Mouse (Mus musculus) heart, adult 2 months (tissue): ENCODE measurements around the gene Alkal2. TPM values are rescaled to one million over a fixed set of nuclear protein-coding genes. Genes with fewer than 3 reads are reported as not detected.

ENCODE experiments used
- DNase-seq, 2 experiments: peaks; one replicate each; pipeline ENCODE4 v3.0.0; 2021
- H3K27ac ChIP-seq: fragments of 200-600 bp; 2 replicates; pipeline ENCODE4 v1.8.1; 2022
- H3K27me3 ChIP-seq: fragments of 200-500 bp; 2 replicates; pipeline ENCODE4 v1.6.1; 2012; ENCODE audit warnings: mild to moderate bottlenecking, low read length, inconsistent platforms, mixed read lengths; ENCODE audit not compliant: control insufficient read depth, insufficient read depth
- H3K36me3 ChIP-seq: fragments of 200-500 bp; 2 replicates; pipeline ENCODE4 v1.6.1; 2012; ENCODE audit warnings: low read length, inconsistent platforms; ENCODE audit not compliant: control insufficient read depth, insufficient read depth
- H3K4me1 ChIP-seq: fragments of 200-500 bp; 2 replicates; pipeline ENCODE4 v1.6.1; 2011; ENCODE audit warnings: low read length; ENCODE audit not compliant: control insufficient read depth, insufficient read depth
- H3K4me3 ChIP-seq: fragments of 200-600 bp; 2 replicates; pipeline ENCODE4 v1.8.1; 2022
- H3K79me2 ChIP-seq: fragments of 200-500 bp; replicated peaks from 2 replicates; pipeline ENCODE4 v1.6.1; 2012; ENCODE audit warnings: mild to moderate bottlenecking, inconsistent platforms, low read length, moderate library complexity, mixed read lengths; ENCODE audit not compliant: control insufficient read depth, insufficient read depth
- H3K9ac ChIP-seq: fragments of 200-500 bp; 2 replicates; pipeline ENCODE4 v1.6.1; 2012; ENCODE audit warnings: low read depth, mild to moderate bottlenecking, control low read depth, inconsistent platforms, low read length, mixed read lengths
- CTCF ChIP-seq: fragments of 200-600 bp; IDR thresholded peaks from 2 replicates; pipeline ENCODE4 v1.8.1; 2022; ENCODE audit warnings: antibody characterized with exemption, mild to moderate bottlenecking, moderate library complexity
- EP300 ChIP-seq: fragments of 200-500 bp; IDR thresholded peaks from 2 replicates; pipeline ENCODE4 v1.6.1; 2011; ENCODE audit warnings: low read depth, low read length, control low read depth; ENCODE audit not compliant: insufficient read depth
- POLR2A ChIP-seq: fragments of 200-500 bp; IDR thresholded peaks from 2 replicates; pipeline ENCODE4 v1.6.1; 2011; ENCODE audit warnings: mild to moderate bottlenecking, low read depth, low read length, control low read depth; ENCODE audit not compliant: insufficient read depth
- WGBS: fragments of 180-500 bp; shearing (Covaris S2); methylation state at CpG from one replicate; pipeline ENCODE4 v1.1.7; 2018; 5-methylcytosine and 5-hydroxymethylcytosine counted together
- intact Hi-C: fragments of 180-260 bp; cut with DNase I; formaldehyde crosslinking; loops from one replicate; pipeline ENCODE4 v1.15.1; 2025
- polyA plus RNA-seq: library from polyadenylated mRNA; depleted of rRNA; stranded (reverse); fragments of >200 nt; gene quantifications from 2 replicates; pipeline ENCODE4 v1.2.3, GENCODE M21; 2012
- total RNA-seq, 2 experiments: library from RNA; stranded (reverse); gene quantifications; 2 replicates each; pipeline ENCODE4 v1.2.3; 2021

Alkal2 gene
- total and polyA plus RNA-seq, 3 experiments = 0.70 to 1.8 (median 0.73) TPM

DNA sequence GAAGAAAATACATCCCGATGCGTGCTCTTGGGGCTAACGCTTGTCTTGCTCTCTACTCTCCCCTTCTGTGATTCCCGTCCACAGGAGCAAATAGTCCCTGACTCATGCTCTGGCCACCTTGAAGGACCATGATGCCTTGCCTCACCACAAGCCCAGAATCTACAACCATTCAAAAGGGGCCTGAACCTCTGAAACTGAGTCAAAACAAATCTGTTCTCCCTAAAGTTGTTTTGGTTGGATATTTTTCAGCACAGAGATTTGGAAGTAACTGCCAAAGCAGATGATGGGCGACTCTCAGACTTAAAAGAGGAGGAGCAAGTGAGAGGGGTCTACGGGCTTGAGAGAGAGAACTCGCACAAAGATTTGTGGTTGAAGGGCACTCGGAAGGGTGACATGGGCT, 26.7 kb downstream of the Alkal2 start:
- Histone ChIP-seq H3K4me3 (peak overlapping the region; percentile 96), H3K27me3 (no peaks in the 10 kb centered on the region), H3K4me1 (peaks cover 1% of the 10 kb centered on the region; the same call in 1 of the 2 replicates), H3K9ac (peak overlapping the region; percentile 72), H3K36me3 (no peaks in the 10 kb centered on the region; the same call in 1 of the 2 replicates), H3K79me2 (no peaks in the 10 kb centered on the region), H3K27ac (peak overlapping the region; percentile 69)
- 13% methylated on average over 8 of the region's 8 CpGs for WGBS
- intact Hi-C loops = loop anchor here (10.0 kb wide), 1 partner anchor 444 kb away; the partner anchor contains the start of gene Dld
- DNase-seq = no peak
- TF ChIP-seq EP300 (no peak), CTCF (no peak), POLR2A (no peak)

DNA sequence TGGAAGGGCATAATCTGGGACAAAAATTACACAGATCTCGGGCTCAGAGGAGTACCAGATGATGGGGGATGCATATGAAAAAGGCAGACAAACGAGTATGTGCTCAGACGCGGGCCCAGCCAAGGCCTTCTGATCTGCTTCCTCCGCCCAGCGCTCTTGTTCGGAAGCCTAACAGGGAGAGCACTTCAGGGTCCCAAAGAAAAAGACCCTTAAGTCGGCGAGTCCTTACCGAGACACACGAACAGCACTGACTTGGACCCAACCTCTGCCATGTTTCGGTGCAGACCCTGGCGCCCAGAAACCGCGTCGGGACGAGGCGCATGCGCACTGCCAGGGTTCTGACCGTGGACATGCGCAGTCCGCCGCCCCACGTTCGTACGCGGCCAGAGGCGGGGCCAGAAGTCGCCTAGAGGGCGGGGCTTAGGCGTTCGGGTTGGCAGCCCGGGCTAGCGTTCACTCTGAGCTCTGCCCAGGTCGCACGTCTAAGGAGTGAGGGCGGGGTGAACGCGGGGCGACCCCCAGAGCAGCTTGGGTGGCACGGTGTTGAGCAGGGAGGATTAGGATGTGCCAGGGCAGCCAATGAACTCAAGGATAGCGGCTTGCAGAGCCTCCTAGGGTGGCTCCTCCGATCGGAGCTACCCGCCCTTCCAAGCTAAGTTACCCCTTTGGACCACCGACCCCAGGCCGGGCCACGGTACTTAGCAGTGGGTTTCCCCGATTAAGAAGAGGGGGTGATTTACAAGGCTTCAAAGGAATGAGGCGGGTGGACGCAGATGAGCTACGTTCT, 27.3 kb downstream of the Alkal2 start, which contains the start of the genes Acp1 and Sh3yl1:
Gene Acp1 (minus strand): TSS at position 329 of the 787 bp plus-strand sequence.
Gene Sh3yl1 (plus strand): TSS at position 408 of the 787 bp plus-strand sequence.
- H3K79me2 ChIP-seq = no peaks in the 10 kb centered on the region
- H3K27ac ChIP-seq = peak within 1 kb of the TSS; percentile 69
- intact Hi-C loops = loop anchor here (10.0 kb wide), 1 partner anchor 443 kb away; the partner anchor contains the start of gene Dld
- no peaks in the 10 kb centered on the region for H3K27me3 ChIP-seq
- H3K36me3 ChIP-seq = no peaks in the 10 kb centered on the region; the same call in 1 of the 2 replicates
- H3K4me3 ChIP-seq = peak within 1 kb of the TSS; percentile 96
- WGBS = under 1% methylated on average over 52 of the region's 52 CpGs
- no peak for TF ChIP-seq EP300
- TF ChIP-seq POLR2A = peak; percentile 86
- DNase-seq = peak; percentile 96 to 99
- peaks cover 1% of the 10 kb centered on the region; the same call in 1 of the 2 replicates for H3K4me1 ChIP-seq
- H3K9ac ChIP-seq = peak within 1 kb of the TSS; percentile 80

DNA sequence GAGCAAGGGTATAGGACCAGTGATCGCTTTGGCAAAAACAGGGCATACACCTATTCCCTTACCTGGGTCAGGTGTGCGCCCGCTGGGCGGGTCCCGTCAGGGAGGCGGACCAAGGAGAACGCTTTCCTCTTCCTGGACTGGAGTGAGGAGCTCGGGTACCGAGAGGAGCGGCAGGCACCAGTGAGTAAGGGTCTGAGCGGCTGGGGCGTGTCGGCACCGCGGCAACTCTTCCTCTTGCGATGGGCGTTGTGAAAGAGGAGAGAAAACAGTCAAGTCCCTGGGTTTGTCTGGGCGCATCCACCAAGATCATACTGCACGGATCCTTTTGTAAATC, 27.9 kb downstream of the Alkal2 start:
- TF ChIP-seq CTCF (no peak), EP300 (no peak), POLR2A (no peak)
- peak overlapping the region; percentile 69 for H3K27ac ChIP-seq

DNA sequence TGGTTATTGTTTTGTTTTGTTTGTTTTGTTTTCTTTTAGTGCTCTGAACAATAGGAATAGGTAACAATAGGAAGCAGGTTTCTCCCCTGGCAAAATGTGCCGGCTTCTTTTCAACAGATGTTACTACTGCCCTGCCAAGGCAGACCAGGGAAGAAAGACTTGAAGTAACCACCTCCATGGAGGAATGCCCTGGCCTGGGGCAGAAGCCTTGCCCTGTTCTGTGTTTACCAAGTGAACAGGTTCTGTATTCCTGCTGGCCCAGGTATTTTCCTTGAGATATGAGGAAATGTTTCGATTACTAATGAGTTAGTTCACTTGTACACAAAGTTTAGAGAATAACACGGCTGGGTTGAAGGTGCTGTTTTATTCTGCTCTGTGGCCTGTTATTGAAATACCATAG, 28.7 kb downstream of the Alkal2 start:
- intact Hi-C loops = loop anchor here (10.0 kb wide), 1 partner anchor 442 kb away; the partner anchor contains the start of gene Dld

More for the DNA sequence above, 27.9 kb downstream of the Alkal2 start:
- Histone ChIP-seq H3K27me3 (no peaks in the 10 kb centered on the region), H3K4me3 (peak overlapping the region; percentile 96), H3K4me1 (peaks cover 1% of the 10 kb centered on the region; the same call in 1 of the 2 replicates), H3K9ac (peak overlapping the region; percentile 80), H3K36me3 (no peaks in the 10 kb centered on the region; the same call in 1 of the 2 replicates), H3K79me2 (no peaks in the 10 kb centered on the region)
- peak in 1 of 2 experiments; percentile 41 for DNase-seq
- 0% methylated on average over 19 of the region's 19 CpGs for WGBS
- intact Hi-C loops = loop anchor here (10.0 kb wide), 1 partner anchor 443 kb away; the partner anchor contains the start of gene Dld

DNA sequence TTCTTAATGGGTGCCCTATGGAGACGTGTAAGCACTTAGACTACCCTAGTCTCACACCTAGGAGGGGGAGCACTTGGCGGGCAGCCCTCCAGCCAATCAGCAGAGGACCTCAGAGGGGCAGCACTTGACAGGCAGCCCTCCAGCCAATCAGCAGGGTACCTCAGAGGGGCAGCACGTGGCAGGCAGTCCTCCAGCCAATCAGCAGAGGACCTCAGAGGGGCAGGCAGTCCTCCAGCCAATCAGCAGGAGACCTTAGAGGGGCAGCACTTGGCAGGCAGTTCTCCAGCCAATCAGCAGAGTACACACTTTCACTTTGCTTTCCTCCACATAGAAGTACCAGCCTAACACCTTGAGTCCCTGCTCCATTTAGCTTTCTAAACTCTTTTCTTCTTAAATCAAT, 38.3 kb downstream of the Alkal2 start:
- H3K4me3 ChIP-seq = no peak overlapping the region
- intact Hi-C loops = no loop called here
- H3K4me1 ChIP-seq = no peaks in the 10 kb centered on the region
- no peak for DNase-seq
- WGBS = 67% methylated on average over 3 of the region's 3 CpGs
- no peaks in the 10 kb centered on the region for H3K79me2 ChIP-seq
- H3K36me3 ChIP-seq = no peaks in the 10 kb centered on the region
- H3K9ac ChIP-seq = no peak overlapping the region
- H3K27me3 ChIP-seq = no peaks in the 10 kb centered on the region
- H3K27ac ChIP-seq = no peak overlapping the region
- no peak for TF ChIP-seq CTCF
- no peak for TF ChIP-seq POLR2A
- TF ChIP-seq EP300 = no peak

More for the DNA sequence above, 28.7 kb downstream of the Alkal2 start:
- no peaks in the 10 kb centered on the region; the same call in 1 of the 2 replicates for H3K36me3 ChIP-seq
- no peaks in the 10 kb centered on the region for H3K27me3 ChIP-seq
- H3K27ac ChIP-seq = no peak overlapping the region
- TF ChIP-seq POLR2A (no peak), EP300 (no peak), CTCF (no peak)
- no peak overlapping the region for H3K9ac ChIP-seq
- no peak overlapping the region for H3K4me3 ChIP-seq
- no peak for DNase-seq
- WGBS = 74% methylated on average over 3 of the region's 3 CpGs
- peaks cover 1% of the 10 kb centered on the region; the same call in 1 of the 2 replicates for H3K4me1 ChIP-seq
- no peaks in the 10 kb centered on the region for H3K79me2 ChIP-seq

DNA sequence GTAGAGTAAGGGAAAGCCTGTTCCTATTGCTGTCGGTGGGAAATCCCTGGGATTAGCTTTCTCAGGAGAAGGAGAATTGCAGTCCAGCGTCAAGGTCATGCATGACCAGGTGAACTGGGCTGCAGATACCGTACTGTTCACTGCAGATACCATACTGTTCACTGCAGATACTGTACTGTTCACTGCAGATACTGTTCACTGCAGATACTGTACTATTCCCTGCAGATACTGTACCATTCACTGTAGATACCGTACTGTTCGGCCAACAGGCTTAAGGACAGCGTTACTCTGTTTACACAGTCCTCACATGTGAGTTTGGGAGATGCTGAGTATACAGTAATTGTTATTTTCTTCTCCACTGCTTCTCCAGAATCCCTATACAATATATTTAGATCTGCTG, 44.1 kb downstream of the Alkal2 start:
- Histone ChIP-seq H3K27ac (no peak overlapping the region), H3K4me3 (no peak overlapping the region), H3K36me3 (no peaks in the 10 kb centered on the region), H3K27me3 (no peaks in the 10 kb centered on the region), H3K4me1 (no peaks in the 10 kb centered on the region), H3K79me2 (no peaks in the 10 kb centered on the region), H3K9ac (no peak overlapping the region)
- intact Hi-C loops = no loop called here
- 87% methylated on average over 6 of the region's 6 CpGs for WGBS
- no peak for DNase-seq
- TF ChIP-seq CTCF (no peak), EP300 (no peak), POLR2A (no peak)
